Mouse (Mus musculus) cerebellum, adult 11-12 months (tissue): Measurements from ENCODE around the gene Gm37596.
"Not testable (repeated sequence)": the region's sequence is repeated elsewhere in the genome, so short reads cannot be mapped to it uniquely, and the experiment has no call there.

ENCODE experiments used
- DNase-seq: peaks from one replicate; pipeline ENCODE4 v3.0.0; 2022

Gm37596 gene

DNA sequence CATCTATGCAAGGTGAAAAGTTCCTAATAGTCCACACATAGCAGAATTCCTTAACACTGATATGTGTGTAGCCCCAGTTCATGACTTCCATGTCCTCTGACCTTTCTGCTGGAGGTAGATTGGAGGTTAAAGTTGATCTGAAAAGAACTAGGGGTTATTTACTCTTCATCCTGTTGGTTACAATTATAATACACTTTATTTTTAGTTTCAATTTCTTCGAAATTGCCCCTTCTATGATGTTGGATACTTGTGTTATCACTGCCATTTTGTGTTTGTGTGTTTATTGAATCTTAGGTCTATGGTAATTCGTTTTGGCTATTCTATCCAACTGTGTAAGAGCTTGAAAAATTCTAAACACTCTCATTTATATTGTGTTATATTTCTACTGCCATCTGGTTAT lies at the start of gene Gm37596:
Gm37596 (minus strand) TSS at position 101 of the 400 bp plus-strand sequence.
- DNase-seq = not testable (repeated sequence)

DNA sequence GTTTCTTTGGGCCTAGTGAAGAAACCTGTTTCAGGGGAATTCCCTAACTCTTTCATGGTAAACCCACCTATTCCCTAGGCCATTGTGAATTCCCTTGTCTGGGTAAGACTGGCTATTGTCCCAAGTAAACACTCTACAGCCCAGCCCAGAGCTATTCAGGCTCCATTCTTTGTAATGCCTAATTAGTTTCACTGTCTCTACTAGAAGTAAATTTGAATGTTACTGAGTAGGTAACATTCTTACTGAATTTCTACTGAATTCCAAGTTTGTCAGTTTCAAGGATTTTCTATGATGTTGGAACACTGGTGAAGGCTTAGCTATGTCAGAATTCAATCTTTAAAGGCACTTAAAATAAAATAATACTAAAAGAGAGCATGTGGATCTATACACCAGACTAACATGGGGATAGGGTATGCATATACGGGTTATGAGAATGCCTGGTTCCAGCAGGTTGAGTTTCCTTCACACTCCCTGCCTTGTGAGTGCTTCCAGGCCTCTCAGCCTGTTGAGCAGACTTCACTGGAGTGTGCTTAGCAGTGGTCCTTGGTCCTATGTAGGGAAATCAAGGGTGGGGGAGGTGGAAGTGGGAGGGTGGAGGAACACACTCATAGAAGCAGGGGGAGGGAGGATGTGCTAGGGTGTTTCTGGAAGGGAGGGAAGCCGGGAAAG lies 16.2 kb upstream of the Gm37596 start:
- not testable (repeated sequence) for DNase-seq

DNA sequence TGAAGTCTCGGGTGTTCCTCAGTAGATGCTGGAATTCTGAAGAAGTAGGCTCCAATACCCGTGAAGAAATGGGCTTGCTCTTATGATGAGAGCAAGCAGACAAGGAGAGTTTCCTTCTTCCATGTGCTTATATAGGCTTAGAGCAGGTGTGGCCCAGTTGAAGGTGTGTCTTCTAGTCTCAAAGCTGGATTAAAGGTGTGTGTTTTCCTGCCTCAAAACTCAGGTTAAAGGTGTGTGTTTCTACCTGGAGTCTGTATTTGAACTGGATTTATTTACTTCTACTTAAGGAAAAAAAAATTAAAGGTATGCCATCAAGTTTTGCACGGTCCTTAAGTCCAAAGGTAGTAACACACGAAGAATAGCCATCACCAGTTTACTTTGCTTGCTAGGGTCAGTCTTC lies 16.7 kb downstream of the Gm37596 start, which contains the start of gene Tdpoz1:
Tdpoz1 (minus strand) TSS at position 101 of the 400 bp plus-strand sequence.
- DNase-seq = not testable (repeated sequence)

DNA sequence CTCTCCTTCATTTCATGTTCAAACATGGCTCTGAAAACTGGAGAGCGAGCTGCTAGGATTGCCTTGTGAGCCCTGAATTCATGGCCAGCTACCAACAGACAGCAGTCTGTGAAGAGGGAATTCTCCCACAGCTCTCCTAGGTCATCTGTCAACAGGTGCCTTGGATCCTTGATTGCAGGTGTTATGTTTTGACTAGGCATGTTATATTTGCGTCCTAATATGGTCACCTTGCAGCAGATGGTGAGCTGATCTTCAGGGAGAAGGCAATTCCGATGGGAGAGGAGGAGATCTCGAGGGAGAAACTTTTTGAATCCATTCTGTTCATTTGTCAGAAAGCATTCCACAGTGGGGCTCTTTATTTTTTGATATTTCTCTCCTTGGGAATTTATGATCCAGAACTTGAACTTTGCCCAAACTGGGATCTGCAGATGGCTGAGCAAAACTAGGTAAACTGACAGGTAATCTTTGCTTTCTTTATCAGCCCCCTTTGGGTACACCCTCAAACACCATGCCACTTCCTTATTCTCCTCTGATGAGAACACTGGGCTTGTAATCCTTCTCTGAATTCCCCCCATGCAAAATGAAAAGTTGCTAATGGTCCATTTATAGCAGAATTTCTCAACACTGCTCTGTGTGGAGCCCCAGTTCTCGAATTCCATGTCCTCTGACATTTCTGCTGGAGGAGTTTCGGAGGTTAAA lies 21.9 kb downstream of the Gm37596 start:
- DNase-seq = not testable (repeated sequence)

DNA sequence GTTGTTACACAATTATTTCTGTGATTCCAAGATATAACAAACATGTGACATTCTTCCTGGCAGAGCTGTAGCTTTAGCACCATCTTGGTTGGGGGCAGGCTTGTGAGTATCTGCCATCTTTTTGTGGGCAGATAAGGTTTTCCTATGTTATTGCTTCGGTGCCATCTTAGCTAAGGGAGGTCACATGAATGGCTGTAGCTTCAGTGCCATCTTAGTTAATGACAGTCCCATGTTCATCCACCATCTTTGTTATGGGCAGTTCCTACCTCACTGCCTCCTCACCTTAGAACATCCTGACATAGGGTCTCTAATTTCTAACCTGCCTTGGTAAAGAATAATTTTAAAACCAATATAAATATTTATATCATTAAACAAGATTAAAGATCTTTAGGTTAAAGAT lies 38.6 kb downstream of the Gm37596 start:
- DNase-seq = no peak

DNA sequence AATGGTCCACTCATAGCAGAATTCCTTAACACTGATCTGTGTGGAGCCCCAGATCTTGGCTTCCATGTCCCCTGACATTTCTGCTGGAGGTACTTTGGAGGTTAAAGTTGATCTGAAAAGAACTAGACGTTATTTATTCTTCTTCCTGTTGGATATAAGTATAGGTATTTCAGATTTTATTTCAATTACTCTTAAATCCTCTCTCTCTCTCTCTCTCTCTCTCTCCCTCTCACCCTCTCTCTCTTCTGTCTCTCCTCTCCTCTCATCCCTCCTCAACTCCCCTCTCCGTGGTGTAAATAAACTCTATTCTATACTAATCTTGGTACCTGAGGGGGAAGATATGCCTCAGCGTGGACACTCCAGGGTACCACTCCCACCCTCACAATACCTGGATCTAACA lies 40.3 kb downstream of the Gm37596 start, which contains the start of gene Tdpoz2:
Tdpoz2 (minus strand) TSS at position 101 of the 400 bp plus-strand sequence.
- DNase-seq = no peak
